Mouse (Mus musculus) lung, adult 2 months (tissue): ENCODE measurements around the gene Spon1.

Experiments
- CTCF ChIP-seq: fragments of 200-500 bp; IDR thresholded peaks from 2 replicates; pipeline ENCODE4 v1.5.1; 2011; ENCODE audit warnings: mild to moderate bottlenecking, low read length, control low read depth; ENCODE audit not compliant: insufficient read depth
- POLR2A ChIP-seq: fragments of 200-500 bp; IDR thresholded peaks from 2 replicates; pipeline ENCODE4 v1.6.1; 2011; ENCODE audit warnings: low read depth, mild to moderate bottlenecking, control low read depth, low read length, borderline replicate concordance; ENCODE audit errors: extremely low read depth

DNA sequence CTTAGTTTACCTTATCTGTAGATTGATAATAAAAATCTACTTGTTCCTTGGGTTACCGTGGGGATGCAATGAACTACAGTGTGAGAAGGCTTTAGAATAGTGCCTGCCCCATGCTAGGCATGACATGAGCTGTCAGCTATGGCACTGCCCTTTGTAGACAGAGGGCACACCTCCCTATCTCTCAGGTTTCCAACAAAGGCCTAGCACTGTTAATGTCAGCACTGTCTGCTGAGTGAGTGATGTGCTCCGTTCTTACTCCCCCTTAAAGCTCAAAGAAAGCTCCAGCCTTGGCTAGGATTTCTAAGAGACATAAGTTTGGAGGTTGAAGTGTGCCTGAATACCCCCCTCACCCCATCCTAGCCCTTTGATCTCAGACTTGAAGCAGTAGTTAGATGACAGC lies 9.2 kb upstream of the Spon1 start:
- TF ChIP-seq POLR2A: no peak
- no peak for TF ChIP-seq CTCF
